Mouse (Mus musculus) A20 (cell line): Measurements from ENCODE around the gene BC025920.
A peak's percentile ranks its signal among the peaks of the same experiment; 100 is the strongest.

Source experiments
- DNase-seq: peaks from one replicate; pipeline ENCODE4 v3.0.0-alpha.2; 2011; ENCODE audit warnings: low read depth, low spot score

Gene BC025920

DNA sequence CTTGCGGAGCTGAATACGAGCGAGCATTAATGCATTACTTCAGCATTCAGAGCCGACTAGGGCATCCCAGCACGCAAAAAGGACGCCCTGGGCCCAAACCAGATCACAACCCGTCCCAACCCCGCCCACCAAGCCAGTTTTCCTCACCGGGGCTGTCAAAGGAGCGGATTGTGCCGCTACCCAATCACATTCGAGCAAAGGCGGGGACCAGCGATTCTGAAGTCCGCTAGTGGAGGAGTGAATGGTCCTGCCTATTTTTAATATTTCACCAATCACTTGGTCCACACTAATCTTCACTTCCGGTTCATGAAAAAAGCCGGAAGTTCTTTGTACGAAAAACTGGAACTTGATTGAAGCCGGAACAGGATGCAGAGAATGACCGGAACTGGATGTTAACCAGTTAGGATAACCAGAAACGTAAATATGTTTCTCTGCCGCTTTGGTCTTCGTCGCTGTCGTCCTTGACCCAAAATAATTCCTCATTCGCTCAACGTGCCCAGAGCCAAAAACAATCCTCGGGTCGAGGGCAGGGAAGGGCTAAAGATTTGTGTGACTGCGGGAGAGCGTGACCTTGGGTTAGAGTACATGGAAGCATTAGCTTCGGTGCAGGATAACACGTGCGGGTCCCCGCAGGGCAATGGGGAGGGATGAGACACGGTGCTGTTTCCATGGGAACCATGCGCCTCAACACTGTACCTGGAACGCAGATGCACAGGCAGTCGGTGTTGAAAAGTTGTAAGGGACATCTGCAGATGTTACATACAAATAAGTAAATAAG lies at the start of gene BC025920:
BC025920 (plus strand) TSS at position 297 of the 778 bp plus-strand sequence.
- DNase-seq, result peak; percentile 99

DNA sequence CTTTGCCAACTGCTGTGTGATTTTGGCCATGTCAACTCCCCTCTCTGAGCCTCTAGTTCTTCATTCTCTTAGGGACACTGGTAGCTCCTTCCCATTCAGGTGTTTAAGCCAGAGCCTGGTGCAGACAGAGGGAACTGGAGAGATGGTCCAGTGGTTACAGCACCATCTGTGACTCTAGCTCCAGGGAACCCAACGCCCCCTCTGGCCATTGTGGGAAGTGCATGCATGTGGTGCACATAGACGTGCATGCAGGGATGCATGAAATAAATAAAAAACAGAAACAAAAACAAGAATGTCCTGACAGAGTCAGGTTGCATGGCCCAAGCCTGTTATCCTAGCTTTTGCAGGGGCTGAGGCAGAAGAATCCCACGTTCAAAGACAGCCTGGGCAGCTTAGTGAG lies 49.8 kb upstream of the BC025920 start:
- peak; percentile 46 for DNase-seq

DNA sequence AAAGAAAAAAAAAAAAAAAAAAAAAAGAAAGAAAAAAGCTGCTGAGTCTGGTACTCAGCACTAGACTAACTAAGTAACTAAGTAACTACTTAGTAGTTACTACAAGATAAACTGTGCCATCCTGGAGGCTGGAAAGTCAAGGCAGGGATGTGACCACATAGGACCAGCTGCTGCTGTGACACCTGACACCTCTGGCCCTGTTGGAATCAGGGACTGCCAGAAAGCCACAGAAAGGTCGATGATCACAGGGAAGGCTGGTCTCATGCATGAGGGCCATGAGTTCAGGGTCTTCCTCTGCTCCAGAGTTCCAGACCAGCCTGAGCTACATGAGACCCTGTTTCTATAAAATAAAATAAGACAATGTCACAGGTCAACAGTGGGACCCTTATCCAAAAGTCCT lies 48.6 kb upstream of the BC025920 start:
- DNase-seq, result no peak

DNA sequence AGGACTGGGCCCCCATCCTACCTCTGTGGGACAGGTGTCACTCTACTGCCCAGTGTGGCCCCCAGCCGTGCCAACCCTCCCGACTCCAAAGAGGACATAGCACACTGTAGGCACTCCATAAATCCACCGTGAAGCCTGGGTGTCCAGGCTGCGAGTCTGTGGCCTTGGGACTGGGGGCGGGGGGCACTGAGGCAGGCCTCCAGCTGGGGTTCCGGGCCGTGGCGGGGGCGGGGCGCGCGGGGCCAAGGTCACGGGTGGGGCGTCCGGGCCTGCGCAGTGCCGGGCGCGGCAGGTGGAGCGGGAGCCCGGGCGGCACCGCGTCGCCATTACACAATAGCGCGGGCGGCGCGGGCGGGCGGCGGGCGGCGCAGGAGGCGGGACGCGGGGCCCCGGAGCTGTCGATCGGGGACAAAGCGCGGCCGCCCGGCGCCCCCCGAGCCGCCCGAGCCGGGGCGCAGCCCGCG lies 46.9 kb upstream of the BC025920 start, which contains the start of gene Aes:
Aes (plus strand) TSS at position 326 of the 464 bp plus-strand sequence.
- DNase-seq, result peak; percentile 61

DNA sequence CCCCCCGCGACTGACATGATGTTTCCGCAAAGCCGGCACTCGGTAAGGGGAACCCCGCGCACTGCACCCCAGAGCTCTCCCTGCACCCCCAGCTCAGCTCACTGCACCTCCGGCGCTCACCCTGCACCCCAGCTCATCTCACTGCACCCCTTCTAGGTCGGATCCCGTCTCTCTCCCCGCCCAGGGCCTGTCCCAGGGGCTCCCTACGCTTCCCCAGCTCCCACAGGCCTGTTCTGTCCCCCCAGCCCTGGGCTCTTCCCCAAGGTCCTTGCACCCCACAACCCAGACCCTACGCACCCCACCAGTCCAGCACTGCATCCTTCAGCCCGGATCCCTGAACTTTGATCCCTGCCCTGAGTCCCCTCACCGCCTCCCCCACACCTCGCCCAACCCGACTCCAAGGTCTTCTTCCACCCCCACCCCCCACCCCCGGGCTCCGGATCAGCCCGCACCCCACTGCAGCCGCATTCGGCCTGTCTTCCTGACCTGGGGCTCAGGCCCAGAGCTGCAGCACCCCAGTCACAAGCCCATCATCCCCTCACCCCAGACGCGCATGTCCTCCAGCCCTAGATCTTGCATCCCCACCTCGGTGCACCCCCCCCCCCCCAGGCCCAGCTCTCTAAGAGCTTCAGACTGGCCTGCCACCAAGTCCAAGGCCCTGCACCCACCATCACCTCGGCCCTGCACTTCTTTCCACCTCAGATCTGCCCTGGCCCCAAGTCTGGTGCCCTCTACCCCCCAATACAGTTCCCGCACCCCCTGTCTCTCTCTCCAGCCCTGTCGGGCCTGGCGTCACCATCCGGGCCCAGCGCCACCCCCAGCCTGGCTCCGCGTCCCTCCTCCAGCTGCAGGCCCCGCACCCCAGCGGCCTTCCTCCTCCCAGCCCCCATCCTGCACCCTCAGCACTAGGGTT lies 46.2 kb upstream of the BC025920 start:
- DNase-seq, result peak; percentile 84

DNA sequence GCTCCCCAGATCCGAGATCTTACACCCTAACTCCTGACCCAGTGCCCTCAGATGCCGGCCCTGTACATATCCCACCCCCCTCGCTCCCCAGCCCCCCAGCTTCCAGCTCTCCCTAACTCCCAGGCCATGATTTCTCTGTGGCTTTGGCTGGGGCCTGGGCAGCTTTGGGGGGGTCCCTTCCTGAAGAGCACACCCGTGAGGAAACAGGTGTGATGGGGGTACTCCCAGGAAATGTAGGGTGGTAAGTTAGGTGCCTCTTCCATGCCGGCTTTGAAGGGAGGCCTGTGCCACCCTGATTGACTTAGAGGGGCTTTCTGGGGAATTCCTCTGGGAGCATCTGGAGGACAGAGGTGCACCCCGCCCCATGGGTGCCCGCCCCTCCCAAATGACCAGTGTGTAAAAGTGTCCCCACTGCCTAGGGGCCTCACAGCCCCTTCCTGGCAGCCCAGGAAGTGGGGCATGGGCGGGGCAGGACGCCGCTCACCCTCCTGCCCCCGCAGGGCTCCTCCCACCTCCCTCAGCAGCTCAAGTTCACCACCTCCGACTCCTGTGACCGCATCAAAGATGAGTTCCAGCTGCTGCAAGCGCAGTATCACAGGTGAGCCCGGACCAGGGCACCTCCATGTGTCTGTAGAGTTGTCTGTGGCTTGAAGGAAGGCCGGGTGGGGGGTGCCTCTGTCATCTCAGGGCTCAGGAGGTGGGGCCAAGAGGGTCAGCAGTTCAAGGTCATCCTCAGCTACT lies 45.2 kb upstream of the BC025920 start:
- DNase-seq, result peak; percentile 90

DNA sequence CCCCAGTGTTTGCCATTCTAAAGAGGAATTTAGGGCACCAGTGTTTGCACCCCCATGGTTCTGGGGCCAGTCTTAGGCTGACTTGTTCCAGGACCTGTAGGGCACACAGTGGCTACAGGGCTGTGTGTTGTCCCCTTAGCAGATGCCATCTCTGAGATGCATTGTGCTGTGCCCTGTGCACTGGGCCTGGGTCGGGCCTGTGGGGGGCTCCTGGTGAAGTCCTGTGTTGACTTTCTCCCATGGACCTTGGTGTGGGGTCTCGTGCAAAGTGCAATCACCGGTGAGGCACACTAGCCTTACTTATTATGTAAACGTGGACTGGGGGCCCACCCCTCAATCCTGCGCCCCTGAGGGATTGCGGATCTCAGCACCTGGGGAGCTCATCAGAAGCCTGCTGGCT lies 43.7 kb upstream of the BC025920 start:
- DNase-seq, result no peak

DNA sequence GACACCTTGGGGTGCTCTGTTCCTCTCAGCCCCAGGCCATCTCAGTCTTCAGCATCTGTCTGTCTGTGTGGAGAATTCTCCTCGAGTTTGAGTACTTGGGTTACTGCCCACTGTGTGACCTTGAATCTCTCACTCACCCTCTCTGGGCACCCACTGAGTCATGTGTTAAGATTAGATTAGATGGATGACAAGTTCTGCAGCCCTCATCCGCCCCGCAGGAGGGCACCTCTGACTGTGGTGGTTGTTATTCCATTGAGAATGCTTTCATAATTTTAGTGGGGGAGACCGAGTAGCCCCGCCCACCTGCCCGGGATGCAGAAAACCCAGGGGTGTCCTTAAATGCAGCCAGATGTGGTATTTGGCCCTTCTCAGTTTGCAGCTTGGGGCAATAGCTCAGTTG lies 42.6 kb upstream of the BC025920 start:
- DNase-seq, result no peak

DNA sequence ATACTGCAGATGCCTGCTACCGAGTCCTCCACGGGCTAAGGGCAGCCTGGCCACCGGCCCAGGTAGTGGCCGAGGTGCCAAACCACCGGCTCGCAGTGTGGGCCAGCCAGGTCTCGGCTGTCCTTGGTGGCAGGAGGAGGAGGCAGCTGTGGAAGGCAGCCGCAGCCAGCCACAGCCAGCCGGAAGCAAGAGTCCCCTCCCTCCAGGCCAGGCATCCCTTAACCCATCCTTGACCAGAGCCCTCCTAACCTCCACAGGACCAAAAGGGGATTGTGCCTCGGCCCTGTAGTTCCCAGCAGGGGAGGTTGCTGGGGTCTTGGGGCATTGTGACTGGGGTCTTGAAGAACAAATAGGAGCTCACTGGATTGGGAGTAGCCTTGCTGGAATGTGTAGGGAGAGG lies 41.9 kb upstream of the BC025920 start:
- DNase-seq, result no peak

DNA sequence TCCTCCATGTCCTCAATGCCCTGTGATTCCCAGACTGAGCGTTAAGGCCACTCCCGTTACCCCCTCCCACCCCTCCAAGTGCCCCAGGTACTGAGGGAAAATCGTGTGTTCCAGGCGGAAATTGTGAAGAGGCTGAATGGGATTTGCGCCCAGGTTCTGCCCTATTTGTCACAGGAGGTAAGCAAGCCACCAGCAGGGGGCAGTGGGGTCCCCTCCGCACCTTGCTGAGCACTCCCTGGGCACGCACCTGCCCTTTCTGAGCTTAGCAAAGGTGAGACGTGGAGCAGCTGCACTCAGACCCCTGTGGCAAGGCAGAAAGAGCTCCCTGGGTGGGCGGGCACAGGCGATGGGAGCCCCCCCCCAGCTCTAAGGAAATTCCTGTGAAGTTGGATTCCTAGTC lies 41.3 kb upstream of the BC025920 start:
- DNase-seq, result peak; percentile 66

DNA sequence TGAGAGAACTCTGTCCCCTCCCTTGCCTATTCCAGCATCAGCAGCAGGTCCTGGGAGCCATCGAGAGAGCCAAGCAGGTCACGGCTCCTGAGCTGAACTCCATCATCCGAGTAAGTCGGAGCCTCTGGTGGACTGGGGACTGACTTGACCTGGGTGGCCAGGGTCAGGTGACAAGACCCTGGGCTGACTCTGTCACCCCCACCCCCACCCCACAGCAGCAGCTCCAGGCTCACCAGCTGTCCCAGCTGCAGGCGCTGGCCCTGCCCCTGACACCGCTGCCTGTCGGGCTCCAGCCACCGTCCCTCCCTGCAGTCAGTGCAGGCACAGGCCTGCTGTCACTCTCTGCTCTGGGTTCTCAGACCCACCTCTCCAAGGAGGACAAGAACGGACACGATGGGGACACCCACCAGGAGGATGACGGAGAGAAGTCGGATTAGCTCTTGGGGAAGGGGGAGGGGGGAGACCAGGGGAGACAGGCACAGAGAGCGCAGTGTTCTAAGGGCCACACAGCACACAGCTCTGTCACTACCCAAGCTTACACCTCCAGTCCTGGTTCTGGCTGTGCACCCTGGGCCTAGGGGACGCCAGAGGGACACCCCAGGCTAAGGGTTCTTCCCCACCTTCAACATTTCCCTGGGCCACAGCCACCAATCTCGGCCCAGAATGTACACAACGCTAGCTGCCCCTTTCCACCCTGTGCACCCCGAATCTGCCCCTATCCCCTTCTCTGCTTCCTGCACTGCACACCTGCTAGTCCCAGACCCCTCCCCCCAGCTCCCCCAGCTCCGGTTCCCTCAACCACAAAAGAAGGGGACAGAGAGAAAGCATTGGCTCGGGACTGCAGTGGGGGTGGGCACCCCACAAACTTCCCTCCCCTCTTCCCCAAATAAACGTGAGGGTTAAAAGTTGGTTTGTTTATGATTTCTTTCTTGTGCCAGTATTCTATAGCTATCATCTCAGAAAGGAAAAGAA lies 40.5 kb upstream of the BC025920 start:
- no peak for DNase-seq

DNA sequence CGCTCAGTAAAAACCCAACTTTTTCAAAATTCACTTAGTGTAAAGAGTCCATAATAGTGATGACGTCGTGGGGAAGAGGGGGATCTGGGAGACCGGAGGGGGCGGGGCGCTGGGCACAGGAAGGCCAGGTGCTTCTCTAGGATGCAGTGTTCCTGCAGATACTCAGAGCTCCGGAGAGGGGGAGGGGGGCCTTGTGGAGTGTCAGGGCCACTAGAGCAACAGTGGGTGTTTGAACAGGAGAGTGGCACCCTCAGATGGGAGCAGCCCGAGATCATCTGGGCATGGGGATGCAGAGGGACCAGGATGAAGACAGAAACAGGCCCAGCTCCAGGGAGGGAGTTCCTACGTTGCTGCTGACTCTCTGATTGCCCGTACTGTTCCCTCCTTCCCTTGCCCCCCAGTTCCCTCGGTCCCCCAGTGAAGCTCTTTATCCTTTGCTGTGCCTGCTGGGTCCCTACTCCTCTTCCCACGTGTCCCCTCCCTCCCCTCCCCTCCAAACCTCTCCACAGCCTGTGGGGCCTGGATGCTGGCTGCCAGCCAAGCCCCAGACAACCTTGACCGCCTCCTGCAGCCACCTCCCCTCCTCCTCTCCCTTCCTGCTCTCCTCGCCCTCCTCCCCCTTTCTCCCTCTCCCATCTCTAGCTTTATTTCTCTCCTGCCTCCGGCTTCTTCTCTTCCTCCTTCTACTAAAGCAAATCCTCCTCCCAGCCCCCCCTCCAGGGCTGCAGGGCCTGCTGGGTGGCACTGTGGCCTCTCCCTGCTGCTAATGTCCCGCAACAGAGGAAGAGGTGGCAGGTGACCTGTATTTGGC lies 37.5 kb upstream of the BC025920 start:
- no peak for DNase-seq

DNA sequence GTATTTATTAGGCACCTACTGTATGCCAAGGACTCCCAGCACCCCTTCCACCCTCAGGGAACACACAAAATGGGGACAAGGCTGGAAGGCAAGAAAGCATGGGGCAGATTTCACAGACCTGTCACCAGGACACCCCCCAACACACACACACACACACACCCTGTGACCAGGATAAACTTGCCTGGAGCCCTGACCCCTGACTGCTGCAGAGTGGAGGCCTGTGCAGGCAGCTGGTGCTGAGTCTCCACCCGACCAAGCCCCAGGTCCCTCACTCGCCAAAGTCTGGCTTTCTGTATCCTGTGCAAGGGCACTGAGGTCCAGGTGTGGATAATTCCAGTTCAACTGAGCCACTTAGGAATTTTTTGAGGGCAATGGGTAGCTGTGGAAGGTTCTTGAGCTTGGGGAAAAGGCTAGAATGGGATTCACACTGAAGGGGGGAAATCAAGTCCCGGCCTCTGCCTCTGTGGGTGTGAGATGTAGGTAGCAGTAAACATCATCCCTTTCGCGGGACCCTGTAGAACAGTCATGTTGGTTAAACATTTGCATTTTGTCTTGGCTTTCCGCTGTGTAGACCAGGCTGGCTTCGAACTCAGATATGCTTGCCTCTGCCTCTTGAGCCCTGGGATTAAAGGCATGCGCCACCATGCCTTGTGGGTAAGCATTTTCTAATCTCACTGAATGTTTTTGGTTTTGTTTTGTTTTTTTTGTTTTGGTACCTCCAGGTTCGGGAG lies 36.4 kb upstream of the BC025920 start:
- no peak for DNase-seq

DNA sequence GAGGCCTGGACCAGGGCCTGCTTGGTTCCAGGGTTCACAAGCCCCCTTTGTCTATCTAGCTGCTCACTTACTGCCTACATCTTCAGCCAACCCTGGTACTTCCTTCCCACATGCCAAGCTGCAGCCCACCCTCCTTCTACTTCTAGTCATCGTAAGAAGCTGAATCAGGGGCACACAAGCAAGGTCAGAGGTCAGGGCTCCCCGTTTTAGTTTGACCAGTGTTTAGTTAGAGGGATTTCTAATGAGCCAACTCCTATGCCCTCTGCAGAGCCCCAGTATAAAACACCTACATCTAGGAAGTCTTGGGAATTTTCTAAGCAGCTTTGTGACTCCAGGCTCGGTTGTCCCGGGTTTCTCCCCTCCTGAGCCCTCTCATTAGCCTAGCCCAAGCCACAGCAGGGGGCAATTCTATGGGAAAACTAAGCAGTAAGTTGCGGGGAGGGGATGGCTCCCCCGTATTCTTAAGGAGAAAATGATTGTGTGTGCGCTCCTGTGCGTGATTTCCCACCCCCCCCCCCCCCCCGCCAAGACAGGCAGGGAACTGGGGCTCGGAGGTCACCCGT lies 35.8 kb upstream of the BC025920 start:
- DNase-seq, result no peak

DNA sequence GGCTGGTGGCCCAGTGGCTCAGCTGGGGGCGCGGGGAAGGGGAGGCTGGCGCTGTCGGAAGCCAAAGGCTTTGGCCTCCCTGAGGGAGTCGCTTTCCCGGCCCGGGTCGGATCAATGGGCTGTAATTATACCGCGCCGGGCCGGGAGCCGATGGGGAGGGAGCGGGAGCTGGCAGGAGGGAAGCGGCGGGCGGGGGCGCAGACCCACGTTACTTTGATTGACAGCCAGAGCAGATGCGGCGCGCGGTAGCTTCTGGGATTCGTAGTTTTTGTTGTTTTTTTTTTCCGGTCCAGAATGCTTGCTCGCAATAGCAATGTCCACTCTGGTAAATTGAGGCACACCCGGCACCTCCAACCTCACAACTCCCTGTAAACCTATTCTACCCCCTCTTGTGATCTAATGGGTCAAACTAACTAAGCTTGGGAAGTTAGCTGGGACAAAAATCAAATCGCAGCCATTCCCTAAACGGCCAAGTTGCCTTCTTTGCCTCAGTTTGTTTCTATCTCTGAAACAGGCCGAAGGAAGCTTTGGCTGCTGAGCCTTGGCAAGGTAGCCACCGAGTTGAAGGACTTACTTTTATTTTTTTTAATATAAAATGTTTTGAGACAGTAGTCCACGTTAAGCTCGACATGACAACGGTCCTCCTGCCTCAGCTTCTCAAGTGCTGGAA lies 35.1 kb upstream of the BC025920 start:
- DNase-seq, result peak; percentile 91

DNA sequence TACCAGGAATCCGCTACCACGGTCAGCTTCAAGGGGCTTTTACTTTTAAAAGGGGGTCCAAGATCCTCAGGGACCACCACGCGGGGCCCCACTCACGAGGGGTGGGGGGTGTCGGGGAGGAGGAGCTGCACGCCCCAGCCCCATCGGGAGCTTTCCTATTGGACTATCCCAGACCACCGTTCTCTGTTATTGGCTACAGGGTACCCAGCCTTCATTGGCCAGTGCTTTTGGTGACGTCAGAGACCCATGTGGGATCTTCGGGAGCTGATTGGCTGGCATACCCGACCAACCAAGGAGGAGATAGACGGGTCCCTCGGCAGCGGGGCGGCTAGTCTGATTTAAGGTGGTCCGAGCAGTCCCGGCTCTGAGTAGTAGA lies 34.6 kb upstream of the BC025920 start:
- peak; percentile 97 for DNase-seq

DNA sequence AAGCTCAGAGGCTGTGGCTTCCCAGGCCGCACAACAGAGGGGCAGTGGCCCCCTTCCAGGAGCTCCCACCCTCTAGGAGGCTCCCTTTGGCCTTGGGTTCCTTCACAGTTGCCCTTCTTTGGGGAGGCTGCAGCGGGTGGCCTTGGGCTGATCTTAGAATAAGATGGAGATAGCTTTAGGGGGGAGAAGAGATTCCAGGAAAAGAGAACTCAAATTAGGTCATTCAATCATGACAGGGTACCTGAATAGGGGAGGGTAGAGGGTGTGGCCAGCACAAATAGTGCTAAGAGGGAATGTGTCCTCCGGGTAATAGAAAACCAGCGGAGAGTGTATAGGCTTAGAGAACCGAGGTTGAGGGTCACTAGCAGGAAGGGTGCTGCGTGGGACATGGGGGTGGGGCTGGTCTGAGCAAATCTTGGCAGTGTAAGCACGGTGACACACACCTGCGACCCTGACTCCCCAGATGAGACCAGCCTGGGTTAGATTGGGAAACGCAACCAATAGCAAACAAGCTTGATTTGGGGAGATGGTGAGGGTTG lies 33.9 kb upstream of the BC025920 start:
- no peak for DNase-seq

DNA sequence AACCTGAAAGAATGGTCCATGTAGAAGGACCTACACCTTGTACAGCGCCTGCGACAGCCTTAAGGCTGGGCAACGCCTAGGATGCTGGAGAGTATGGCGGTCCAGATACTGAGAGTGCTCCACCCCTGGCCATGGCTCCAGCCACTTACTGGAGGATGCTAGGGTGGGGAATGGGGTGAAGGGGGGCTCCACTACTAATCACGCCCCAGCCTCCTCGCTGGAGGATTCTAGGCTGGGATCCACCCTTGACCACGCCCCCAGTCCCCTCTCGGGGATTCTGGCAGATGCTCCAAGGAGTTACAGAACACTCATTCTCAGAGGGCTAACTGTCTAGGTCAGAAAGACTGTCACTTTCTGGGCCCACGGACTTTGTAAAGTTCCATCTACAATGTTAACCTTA lies 33.1 kb upstream of the BC025920 start:
- no peak for DNase-seq
